Mouse (Mus musculus): ENCODE measurements at regions not wholly inside any gene's neighbourhood (a gene's known extent, or its start where the extent isn't known, plus 50 kb on each side); places are given as distances from the start of the nearest gene placed in this dataset.
A peak's percentile ranks its signal among the peaks of the same experiment; 100 is the strongest.

DNA sequence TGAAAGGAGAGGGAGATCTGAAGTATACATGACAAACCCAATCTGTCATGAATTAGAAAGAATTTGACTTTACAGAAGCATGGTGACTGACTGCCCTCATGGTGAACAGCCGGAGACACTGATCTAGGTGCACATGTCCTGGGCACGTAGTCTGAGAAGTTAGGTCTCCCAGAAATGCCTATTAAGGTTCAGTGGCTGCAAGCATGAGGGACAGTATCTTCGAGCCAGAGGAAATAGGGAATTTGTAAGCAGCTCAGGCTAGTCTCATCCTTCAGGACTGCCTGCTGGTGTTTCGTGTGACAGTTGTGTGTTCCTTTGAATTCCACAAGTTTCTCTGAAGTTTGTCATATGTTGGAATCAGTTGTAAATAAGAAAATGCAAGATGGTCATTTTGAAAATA is 189.2 kb upstream of the Ttc29 start:
- intact Hi-C loops (cut with DNase I) = no loop called here
- no peak overlapping the region for H3K4me3 ChIP-seq
- H3K27ac ChIP-seq = no peak overlapping the region
- no peak for TF ChIP-seq CTCF (IDR thresholded peaks at IDR 0.05)
- no peak for DNase-seq (ENCODE audit: extremely low spot score in 1 of 2, low spot score in 2 of 2)

DNA sequence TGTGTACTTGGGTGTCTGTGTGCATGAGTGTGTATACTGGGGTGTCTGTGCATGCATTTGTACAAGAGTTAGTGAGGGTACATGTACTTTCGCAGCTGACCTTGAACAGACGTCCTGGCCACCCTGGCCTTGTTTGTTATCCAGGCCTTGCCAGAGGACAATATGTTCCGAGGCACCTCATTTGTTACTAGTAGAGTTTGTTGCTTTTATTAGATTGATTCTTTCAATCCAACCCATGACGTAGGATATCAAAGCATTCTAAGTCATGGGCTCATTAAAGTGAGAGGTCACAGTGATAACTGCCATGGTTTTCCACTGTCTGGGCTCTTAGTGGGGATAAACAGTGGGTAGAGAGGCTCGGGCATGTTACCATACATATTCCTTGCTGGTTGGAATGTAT is 188.1 kb upstream of the Ttc29 start:
- TF ChIP-seq CTCF (IDR thresholded peaks at IDR 0.05) = no peak
- no peak for DNase-seq (ENCODE audit: extremely low spot score in 1 of 2, low spot score in 2 of 2)
- H3K4me3 ChIP-seq = no peak overlapping the region
- no peak overlapping the region for H3K27ac ChIP-seq
- intact Hi-C loops (cut with DNase I) = no loop called here

DNA sequence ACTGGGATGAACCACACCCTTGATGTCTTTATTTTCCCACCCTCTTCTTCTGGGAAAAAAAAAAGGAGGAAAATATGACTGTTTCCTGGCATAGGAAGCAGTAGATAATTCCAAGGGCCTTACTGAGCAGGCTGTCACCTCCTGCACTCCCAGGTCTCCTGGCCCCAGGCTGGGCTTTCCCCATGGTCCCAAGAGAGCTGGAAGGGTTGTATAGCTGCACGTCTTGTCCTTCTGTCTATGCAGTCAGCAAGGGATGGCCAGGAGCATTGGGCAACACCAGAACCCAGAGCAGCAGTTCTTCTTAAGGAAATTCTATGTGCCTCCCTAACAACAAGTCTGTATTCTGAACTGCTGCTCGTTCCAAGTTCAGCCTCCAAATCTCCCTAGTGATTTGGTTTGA is 185.7 kb upstream of the Ttc29 start:
- Histone ChIP-seq H3K4me3 (no peak overlapping the region), H3K27ac (no peak overlapping the region)
- no peak for TF ChIP-seq CTCF (IDR thresholded peaks at IDR 0.05)
- DNase-seq (ENCODE audit: extremely low spot score in 1 of 2, low spot score in 2 of 2) = no peak
- intact Hi-C loops (cut with DNase I) = no loop called here

DNA sequence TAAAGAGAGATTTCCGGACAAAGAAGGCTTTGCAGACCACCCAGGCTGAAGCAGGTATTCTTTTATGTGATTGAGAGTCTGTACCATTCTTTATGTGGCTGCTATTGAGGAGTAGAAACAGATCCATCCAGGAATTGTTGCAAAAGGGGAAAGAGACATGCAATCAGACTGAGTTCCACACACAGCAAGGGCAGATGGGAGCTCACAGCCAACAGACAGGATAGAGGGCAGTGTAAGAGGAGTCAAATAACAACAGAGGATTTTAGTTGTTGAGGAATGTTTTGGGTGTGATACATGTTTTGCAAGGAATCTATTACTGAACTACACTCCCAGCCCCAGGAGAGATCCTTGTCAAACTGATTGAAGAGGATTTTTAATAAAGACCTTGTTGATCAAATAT is 184.2 kb upstream of the Ttc29 start:
- intact Hi-C loops (cut with DNase I) = no loop called here
- TF ChIP-seq CTCF (IDR thresholded peaks at IDR 0.05) = no peak
- no peak overlapping the region for H3K27ac ChIP-seq
- H3K4me3 ChIP-seq = no peak overlapping the region
- no peak for DNase-seq (ENCODE audit: extremely low spot score in 1 of 2, low spot score in 2 of 2)

DNA sequence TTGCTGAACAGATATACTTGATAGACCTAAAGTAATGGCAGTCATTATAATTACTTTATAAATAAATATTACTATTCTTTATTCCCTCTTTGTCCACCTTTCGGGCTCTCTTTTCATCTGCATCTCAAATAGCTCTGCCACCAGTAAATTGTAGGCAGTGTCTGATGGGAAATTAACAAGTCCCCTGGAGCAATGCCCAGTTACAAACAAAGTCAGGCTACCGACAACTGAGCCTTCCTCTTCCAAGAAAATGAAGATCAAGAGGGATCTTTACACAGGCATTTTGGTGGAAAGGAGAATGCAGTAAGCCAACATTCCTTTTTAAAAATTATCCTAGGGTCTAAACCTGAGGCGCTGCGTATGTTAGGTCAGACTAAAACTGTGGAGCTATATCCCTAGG is 181.3 kb upstream of the Ttc29 start:
- Histone ChIP-seq H3K27ac (no peak overlapping the region), H3K4me3 (no peak overlapping the region)
- intact Hi-C loops (cut with DNase I) = no loop called here
- no peak for DNase-seq (ENCODE audit: extremely low spot score in 1 of 2, low spot score in 2 of 2)
- TF ChIP-seq CTCF (IDR thresholded peaks at IDR 0.05) = no peak

DNA sequence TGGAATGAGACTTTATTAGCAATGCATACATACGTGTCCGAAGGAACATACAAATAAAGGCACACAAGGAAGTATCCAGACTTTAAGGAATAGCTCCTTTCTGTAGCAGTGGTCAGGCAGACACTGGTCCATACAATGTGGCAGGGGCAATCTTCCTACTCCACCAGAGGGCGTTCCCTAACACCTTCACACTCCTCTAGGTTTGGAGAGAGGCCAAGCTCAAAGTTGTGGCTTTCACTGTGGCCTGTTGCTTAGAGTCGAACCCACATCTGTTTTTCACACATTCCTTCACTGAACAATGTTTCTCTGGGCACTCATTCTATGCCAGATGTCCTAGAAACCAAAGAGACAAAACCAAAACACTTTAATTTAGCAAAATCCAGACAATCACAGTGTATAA is 178.4 kb upstream of the Ttc29 start:
- H3K27ac ChIP-seq = no peak overlapping the region

DNA sequence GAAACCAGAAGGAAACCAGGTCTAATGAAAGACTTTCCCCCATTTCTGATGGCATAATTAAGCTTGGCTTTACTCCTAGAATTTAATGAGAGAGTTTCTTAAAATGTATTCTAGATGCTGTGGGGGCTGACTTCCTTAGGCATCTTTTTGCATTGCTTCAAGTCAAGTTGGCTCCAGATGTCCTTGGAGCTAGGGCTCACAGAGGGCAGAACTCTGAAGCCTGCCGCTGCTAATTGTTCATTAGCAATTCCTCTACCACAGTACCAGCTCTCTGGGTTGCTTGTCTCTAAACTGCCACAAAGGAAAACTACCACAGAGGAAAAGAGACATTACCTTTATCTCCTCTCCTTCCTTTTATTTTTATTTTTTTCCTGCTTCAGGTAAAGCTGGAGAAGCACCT is 175.9 kb upstream of the Ttc29 start:
- no peak overlapping the region for H3K4me3 ChIP-seq

More for the DNA sequence above, 178.4 kb upstream of the Ttc29 start:
- no peak for TF ChIP-seq CTCF (IDR thresholded peaks at IDR 0.05)
- H3K4me3 ChIP-seq = no peak overlapping the region
- intact Hi-C loops (cut with DNase I) = no loop called here
- DNase-seq (ENCODE audit: extremely low spot score in 1 of 2, low spot score in 2 of 2) = no peak

DNA sequence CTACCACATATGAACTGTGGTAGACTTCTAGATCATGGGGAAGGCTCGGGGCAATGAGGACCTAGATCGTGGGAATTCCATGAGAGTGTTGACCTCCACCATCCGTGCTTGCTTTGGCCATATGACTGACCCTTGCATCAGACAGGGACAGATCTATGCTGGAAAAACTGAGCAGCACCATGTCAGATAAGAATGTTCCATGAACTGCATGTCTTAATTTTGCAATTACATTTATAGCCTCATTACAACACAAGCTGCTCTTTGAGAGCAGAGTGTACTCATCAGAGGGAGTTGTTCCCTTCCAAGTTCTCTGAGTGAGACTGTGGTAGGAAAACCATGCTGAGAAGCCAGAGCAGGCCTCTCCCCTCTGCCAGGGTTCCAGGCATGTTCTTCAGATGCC is 166.4 kb upstream of the Ttc29 start:
- no peak for DNase-seq (ENCODE audit: extremely low spot score in 1 of 2, low spot score in 2 of 2)
- TF ChIP-seq CTCF (IDR thresholded peaks at IDR 0.05) = no peak
- intact Hi-C loops (cut with DNase I) = no loop called here

More for the DNA sequence above, 175.9 kb upstream of the Ttc29 start:
- intact Hi-C loops (cut with DNase I) = no loop called here
- TF ChIP-seq CTCF (IDR thresholded peaks at IDR 0.05) = no peak
- no peak for DNase-seq (ENCODE audit: extremely low spot score in 1 of 2, low spot score in 2 of 2)
- no peak overlapping the region for H3K27ac ChIP-seq

DNA sequence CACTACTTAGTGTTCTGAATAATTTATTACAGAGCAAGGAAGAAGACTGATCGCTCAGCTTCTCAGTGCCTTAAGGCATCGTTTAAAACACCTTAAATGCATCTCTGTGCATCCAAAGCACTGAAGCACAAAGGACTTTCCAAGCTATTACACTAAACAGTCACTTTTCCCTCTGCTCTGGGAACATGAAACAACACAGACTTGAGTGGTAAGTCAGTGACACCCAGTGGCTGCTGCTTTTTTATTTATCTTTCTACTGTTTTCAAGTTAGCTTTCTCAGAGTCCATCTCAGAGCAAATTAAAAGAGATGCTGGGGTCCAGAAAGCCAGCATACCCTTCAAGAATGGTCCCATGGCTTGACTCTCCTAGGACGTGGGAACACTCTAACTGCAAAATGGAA is 162.3 kb upstream of the Ttc29 start:
- intact Hi-C loops (cut with DNase I) = loop anchor here (5.0 kb wide), 1 partner anchor 418 kb away; no protein-coding TSS in a partner anchor
- no peak for DNase-seq (ENCODE audit: extremely low spot score in 1 of 2, low spot score in 2 of 2)
- TF ChIP-seq CTCF (IDR thresholded peaks at IDR 0.05) = peak; percentile 16
- Histone ChIP-seq H3K4me3 (no peak overlapping the region), H3K27ac (no peak overlapping the region)

More for the DNA sequence above, 166.4 kb upstream of the Ttc29 start:
- Histone ChIP-seq H3K4me3 (no peak overlapping the region), H3K27ac (no peak overlapping the region)

DNA sequence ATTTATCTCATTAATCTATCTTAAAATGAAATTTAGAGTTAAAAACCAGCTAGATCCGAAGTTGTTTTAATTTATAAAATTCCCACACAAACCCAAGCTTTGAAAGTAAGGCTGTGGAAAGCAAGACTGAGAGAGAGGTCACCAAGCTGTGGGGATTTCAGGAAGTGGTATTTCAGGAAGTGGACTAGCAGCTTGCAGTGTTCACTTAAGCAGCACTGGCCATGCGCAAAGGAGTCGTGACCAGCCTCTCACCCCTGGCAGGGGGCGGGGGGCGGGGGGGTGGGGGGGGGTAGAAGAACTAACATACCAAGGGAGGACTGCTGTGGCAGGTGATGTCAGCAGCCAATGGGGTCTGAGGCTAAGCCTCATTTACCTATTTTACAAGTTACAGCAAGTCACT is 158.7 kb upstream of the Ttc29 start:
- no peak overlapping the region for H3K4me3 ChIP-seq
- no peak overlapping the region for H3K27ac ChIP-seq
- intact Hi-C loops (cut with DNase I) = loop anchor here (5.0 kb wide), 1 partner anchor 422 kb away; no protein-coding TSS in a partner anchor
- no peak for TF ChIP-seq CTCF (IDR thresholded peaks at IDR 0.05)
- DNase-seq (ENCODE audit: extremely low spot score in 1 of 2, low spot score in 2 of 2) = no peak

DNA sequence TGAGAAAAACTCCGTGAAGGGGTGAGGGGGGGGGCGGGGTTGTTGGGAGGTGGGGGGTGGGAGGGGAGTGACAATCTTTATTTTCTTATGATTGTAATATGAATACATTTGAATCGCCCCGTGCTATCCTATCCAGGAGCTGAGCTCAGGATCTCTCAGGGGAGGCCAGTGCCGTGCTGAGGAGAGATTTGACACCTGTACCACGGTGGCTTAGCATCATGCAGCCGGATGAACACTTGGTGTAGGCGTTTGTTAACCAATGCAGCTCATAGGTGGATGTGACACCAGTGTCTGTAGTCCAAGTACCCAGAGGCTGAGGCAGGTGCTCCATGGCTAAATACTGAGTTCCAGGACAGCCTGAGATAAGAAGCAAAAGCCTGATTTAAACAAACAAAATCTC is 158.2 kb upstream of the Ttc29 start:
- no peak for DNase-seq (ENCODE audit: extremely low spot score in 1 of 2, low spot score in 2 of 2)
- no peak overlapping the region for H3K4me3 ChIP-seq
- no peak for TF ChIP-seq CTCF (IDR thresholded peaks at IDR 0.05)
- intact Hi-C loops (cut with DNase I) = loop anchor here (5.0 kb wide), 1 partner anchor 423 kb away; no protein-coding TSS in a partner anchor
- H3K27ac ChIP-seq = no peak overlapping the region

DNA sequence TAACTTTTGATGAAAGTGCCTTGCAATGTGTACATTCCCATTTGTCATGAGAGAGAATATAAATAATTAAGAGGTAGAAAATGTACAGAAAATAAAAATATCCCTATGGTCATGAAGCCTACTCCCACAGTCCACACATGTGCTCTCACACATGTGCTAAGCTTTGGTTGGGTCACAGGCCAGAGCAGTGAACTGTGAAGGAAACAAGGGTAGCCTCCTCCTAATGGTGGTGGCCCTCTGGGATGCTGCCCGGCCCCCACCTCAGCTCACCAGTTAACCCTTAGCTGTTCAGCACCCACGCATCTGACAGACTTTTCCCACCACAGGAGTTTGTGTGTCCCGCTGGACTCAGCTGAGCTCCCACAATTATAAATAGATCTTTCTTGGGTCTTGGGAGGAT is 157.6 kb upstream of the Ttc29 start:
- Histone ChIP-seq H3K27ac (no peak overlapping the region), H3K4me3 (no peak overlapping the region)
- no peak for TF ChIP-seq CTCF (IDR thresholded peaks at IDR 0.05)
- DNase-seq (ENCODE audit: extremely low spot score in 1 of 2, low spot score in 2 of 2) = no peak
- intact Hi-C loops (cut with DNase I) = no loop called here

DNA sequence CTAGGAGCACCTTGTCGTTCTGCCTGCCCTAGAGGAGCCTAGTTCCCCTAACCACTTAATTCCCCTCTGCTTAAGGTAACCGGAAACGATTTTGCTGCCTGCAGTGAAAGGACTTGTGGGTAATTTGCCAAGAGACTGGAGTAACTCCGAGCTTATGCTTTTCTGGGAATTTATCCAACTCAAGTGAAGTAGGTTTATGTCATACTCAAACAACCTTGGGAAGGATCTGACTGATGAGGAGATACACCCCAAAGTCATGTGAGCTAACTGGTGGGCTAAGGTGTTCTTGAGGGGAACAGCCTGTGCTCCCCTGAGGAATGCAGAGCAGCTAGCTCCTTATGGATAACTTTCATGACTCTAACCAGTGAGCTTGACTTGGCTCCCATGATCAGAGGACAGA is 155.7 kb upstream of the Ttc29 start:
- intact Hi-C loops (cut with DNase I) = no loop called here
- Histone ChIP-seq H3K27ac (no peak overlapping the region), H3K4me3 (no peak overlapping the region)
- TF ChIP-seq CTCF (IDR thresholded peaks at IDR 0.05) = no peak
- DNase-seq (ENCODE audit: extremely low spot score in 1 of 2, low spot score in 2 of 2) = no peak

Data from left cerebral cortex, adult 2 months (tissue).